Mouse (Mus musculus) thymus, postnatal 36 days (tissue): ENCODE data around the gene Npsr1.

Experiments
- DNase-seq, 2 experiments: peaks; one replicate each; pipeline ENCODE4 v3.0.0; 2022; ENCODE audit warnings: mixed read lengths in 2 of 2

Npsr1 gene

DNA sequence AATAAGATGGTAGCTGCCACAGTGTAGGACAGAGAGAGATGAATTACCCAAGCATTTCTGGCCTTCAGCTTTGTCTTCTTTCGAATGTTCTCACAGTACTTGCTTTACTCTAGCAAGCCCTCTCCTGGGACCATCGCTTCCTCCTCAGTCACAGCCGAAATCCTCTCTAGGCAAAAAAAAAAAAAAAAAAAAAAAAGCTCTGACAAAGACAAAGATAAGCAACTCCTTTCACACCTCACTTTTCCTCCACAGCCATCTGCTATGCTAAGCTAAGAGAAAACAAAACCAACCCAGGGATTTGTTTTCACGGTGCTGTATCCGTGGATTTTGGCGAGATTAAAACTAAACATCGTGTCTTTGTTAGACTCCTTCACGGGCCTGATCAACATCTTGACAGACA lies 156.4 kb downstream of the Npsr1 start:
- DNase-seq, result no peak

DNA sequence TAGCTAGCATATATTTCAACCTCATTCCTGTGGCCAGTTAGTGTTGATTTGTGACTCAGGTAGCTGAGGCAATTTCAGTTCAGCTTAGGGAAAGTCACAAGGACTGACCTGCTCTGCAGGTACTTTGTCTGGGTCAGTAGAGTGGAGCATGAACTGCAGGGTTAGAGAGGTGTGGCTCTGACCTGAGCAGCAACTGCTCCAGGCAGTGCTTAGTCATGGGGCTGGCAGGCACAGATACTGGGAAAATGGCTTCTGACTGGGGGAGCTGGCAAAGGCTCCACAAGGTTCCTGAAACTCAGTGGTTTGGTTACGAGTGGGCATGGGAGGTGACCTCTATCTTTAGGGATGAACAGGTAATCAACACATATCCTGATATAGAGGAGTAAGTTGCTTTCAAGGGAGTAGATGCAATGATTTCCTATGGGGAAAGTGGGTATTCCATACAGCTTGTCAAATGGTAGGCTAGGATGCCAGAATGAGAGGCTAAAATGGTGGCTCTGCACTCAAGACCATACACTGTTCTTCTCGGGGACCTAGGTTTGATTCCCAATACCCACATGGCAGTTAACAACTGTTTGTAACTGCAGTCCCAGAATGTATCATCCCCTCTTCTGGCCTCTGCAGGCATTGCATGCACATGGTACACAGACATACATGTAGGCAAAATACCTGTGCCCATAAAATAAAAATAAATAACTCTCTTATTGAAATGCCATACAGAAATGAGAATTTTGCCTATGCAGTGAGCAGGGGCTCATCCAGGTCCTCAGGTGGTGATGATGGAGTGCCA lies 182.9 kb downstream of the Npsr1 start:
- DNase-seq, result no peak

DNA sequence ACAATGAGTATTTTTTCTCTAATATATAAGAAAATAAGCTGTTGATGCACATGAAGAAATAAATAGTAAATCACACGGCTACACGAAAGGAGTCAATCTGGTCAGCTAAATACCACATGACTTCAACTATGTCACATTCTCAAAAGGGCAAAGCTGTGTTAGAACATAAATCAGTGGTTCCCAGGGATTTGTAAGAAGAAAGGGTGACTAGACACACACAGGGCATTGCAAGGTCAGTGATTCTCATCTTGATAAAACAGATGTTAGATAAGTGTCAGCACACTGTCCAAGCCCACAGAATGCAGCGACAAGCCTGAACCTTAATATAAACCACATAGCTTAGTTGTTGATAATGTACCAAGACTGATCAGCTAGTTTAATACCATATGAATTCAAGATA lies 184.8 kb downstream of the Npsr1 start:
- DNase-seq, result no peak

DNA sequence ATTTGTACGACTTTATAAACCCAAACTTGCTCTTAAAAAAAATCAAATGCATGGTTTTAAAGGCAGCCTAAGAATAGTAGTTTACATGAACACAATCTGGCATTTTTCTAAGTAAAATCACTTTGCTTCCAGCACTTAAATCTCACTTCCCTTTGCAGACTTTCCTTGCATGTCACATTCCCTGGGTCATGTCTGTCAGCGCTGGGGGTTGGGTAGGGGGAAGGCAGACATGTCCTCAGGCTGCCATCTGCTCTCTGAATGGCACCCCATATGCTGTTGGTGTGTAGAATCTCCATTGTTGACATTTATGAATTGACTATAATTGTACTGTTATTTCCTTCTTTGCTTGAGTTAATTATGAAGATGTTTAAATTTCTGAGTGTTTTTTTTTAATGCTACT lies 185.3 kb downstream of the Npsr1 start:
- no peak for DNase-seq

DNA sequence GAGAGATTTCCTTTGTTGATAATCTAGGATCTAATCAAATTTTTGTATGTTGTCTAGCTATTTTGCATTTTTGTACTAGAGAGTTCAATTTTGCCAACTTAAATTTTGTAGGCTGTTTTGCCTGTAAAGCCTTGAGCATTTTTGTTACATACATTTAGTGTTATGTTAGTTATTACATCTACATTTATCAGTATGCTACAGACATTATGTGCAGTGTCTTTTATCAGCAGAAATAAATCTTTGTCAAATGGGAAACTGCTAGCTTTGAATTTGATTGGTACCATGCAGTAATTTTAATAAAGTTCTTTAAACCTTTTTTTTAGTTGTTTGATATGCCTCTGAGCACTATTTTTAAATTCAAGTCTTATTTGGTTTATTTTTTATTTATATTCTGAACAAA lies 185.7 kb downstream of the Npsr1 start:
- DNase-seq, result no peak

DNA sequence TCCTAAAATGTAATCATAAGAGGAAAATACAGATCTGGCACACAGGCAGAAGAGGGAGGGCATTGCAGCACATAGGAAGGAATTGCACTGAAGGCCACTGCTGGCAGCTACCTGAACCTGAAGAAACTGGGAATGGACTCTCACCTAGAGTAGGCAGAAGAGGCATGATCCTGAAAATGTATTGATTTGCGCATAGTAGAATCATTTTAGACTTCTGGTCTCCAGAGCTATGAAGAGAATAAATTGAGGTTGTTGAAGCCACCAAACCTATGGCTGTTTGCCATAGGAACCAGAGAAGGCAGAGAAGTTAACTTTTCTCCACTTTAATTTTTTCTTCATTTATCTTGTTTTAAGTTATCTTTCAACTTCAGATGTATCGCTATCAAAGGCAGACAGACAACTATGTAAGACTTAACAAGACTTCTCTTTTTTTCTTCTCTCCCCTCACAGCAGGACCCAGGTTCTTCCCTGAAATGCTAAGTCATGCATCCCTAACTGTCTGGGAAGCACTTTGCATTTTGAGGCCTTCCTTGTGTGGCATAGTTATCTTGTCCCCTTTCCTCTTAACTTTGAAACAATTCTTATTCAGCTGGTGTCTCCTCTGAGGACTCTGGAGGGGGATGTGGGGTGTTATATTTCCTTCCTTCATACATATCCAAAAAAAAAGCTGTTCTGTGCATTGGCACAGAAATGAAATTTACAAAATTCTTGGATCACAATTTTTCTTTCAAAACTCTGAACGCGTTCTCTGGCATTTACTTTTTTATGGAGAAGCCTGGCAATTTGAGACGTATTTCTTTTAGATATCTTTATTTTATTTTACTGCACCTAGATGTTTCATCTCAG lies 186.7 kb downstream of the Npsr1 start:
- no peak for DNase-seq

DNA sequence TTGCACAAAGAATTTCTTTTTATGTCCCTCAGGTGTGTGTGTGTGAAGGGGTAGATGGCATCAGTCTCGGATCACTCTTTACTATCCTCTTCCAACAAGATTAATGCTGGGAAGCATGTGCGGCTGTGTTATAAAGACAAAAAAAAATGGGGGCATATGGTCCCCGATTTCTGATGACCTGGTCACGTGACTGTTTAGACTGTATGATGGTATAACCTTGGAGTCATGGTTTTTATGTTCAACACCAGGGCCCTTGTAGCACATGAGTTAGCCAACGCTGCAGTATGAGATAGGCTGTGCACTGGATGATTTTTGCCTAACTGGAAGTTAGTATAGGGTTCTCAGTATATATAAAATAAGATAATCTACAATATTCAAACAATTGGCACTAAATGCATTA lies 187.6 kb downstream of the Npsr1 start:
- DNase-seq, result no peak

DNA sequence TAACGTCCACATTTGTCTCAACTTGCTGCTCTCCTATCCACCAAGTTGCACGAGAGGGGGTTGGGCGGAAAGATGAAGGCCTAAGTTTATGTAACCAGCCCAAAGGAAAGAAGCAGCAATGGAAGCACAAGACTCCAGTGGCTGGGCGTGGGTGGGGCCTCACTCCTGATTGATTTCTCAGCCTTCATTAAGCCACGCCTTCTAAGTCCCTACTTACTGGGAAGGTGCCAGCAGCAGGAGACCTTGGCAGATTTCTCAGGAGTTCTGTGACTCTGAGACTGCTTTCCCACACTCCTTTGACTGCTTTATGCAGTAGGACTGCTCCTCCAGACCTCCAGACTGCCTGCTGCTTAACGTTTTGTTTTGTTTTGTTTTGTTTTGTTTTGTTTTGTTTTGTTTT lies 193.6 kb downstream of the Npsr1 start:
- DNase-seq, result no peak

DNA sequence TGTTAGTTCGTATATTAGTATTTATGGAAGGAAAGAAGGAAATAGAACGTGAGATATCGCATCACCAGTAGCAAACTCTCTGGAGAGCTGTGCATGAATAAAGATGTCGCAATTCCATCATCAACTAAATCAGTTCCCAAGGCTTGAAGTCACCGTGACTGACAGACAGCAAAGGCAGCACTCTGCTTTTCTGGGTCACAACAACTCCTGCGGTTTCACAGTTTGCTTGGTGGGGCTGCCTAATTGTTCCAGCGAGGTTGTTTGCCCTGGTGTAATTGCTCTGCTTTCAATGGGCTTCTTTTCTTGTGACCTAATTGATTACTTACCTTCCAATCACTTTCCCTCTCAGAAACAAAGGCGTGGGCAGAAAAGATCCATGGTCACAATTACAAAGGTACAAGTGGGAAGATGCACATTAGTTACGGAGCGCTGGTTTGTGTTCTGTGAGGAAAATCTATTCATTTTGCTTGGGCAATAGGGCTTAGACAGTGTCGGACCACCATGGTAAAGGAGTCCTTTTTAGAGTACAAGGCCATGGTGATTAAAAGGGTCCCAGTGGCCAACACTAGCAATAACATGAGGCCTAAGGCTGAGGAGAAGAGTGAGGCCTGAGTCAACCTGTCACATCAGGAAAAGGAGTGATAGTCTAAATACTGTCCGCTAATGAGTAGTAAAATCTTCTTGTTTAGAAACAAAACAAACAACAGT lies 195.6 kb downstream of the Npsr1 start:
- DNase-seq, result no peak

DNA sequence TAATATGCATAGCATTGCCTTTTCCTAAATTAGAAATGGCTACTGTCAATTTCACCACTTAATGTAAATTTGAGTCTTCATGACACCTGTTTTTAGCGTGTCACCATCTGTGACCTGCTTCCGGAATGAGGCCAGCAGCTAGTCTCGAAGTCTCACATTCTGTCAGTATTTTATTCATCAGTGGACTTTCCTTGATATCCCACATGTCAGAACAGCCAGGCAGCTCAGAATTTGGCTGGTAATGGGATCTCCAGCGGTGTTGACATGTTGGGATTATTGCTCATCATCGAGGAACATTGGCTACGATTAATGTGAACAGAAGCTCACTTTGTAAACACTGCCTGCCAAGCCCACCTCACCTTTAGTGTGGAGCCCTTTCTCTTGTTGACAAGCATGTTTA lies 205.1 kb downstream of the Npsr1 start:
- DNase-seq, result no peak

DNA sequence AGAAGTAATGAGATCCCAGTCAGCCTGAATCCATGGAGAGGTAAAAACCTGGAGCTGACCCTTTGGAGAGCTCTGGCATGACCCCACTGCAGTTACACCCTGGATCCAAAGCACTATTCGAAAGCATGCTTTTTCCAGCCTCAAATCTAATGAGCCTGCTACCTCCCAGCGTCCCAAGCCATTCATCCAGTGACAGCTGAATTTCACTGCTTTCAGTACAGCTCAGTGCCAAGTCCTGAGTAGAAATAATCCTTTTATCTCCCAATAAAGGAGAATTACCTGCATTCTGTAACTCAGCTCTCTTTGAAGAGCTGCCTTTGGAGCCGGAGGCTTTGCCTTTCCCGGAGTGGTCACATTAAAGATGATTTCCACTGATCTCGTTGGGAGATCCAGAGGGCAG lies 209.2 kb downstream of the Npsr1 start:
- no peak for DNase-seq

DNA sequence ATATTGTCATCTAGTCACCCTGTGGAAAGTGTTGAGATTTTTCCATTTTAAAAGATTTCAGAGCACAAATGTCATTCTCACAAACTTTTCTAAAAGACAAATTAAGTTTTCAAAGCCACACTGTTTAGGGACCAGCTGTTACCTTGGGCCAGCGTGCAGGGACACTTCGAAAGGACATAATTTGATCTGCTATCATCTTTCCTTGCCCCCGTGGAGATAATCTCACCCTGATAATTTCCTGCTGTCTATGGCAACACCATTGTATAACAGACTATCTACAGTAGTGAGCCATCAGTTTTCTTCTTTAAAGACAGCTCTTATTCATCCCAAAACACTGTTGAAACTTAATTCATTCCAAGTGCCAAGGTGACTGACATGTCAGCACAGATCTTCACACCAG lies 209.6 kb downstream of the Npsr1 start:
- DNase-seq, result no peak

DNA sequence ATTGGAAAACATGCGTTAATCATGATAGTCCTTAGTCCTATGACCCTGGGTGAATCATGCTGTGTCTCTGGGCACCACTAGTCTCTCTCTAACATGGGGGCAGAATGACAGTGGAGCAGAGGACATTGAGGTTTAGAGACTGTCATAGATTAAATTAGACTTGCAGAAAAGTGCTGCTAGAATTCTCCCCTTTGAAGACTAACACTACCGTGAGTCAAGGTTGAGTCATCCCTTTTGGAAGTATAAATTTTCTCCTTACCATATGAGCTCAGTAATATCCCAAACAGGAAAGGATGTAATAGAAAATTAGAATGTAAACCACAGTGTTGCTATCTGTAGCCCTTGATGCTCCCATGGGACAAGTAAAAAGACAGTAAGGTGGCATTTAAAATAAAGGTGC lies 218.0 kb downstream of the Npsr1 start:
- DNase-seq, result no peak

DNA sequence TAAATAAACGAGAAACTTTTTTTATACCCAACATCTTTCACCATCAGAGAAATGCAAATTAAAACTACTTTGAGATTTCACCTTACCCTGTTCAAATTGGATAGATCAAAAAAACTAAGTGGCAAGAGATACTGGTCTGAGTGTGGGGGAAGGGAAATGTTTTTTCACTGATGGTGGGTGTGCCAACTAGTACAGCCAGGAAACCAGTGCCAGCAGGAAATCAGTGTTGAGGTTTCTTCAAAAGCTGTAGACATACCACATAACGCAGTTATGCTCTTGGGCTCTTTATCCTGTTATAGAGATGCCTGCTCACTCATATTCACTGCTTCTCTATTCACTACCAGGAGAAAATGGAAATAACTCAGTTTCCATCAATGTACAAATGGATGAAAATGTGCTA lies 233.9 kb downstream of the Npsr1 start:
- DNase-seq, result no peak

DNA sequence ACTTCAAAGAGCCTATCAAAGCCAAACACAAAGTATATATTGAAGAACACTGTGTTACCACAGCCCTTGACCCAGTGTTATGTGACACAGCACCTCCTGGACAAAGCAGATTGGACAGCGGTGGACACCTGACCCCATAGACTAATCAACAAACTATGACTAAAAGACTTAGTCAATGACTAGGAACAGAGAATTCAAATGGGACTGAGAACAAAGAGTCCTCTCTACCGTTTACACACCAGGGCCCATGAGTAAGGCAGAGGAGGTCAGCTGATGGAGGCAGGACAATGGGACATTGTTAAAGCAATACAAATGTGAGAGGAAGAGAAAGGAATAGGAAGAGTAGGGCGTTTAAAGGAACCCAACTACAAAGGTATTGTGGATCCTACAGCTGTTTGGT lies 243.5 kb downstream of the Npsr1 start:
- no peak for DNase-seq

DNA sequence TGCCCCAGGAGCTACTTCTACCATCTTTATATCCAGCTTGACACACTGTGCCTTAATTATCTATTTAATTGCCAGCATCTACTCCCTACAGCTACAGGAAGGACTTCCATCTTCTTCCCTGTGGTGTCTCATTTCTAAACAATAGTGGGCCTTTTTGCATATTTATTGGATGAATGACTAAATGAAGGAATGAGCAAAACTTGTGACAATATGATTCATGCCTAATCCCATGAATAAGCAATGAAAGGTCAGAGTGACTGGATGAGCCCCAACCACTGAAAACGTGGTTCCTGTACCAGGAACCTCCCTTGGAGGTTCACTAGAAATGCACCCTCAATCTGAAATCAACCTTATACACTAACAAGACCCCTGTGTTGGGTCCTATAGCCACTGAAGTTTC lies 249.2 kb downstream of the Npsr1 start:
- DNase-seq, result no peak

DNA sequence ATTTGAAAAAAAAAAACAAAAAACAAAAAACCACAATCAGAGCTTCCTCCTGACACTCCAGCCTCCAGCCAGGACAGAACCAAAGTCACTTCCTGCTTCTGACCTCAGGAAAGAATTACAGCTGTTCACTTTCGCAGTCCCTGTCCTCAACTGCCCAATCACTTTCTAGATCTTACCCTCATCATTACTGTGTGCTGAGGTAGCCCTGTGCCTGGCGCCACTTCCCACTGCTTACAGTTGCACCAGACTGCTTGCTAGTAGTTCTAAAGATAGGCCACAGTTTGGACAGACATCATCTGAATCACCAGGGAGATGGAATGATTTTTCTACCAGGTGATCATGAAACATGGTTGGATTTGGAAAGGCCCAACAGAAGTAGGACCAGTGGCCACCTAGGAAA lies 251.7 kb downstream of the Npsr1 start:
- no peak for DNase-seq

DNA sequence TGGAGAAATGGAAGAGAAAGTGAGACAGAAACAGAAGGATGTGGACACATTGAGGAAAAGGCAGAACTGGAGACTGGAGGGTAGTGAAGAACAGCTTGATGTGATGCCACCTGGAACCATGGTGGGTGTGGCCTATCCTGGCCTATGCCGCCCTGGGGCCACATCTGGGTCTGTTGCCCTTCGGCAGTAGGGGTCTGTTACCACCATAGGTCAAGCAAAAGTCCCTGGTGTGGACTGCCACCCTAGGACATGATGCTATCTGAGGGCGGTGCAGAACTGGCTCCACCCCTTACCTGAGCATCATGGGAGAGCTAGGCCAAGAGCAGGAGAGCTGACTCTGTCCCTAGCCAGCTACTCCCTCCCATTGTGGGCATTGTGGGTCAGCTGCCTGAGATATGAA lies 253.6 kb downstream of the Npsr1 start:
- no peak for DNase-seq
